Mouse (Mus musculus) heart, adult 2 months (tissue): ENCODE measurements around the gene Ctbp2. TPM values are rescaled to one million over a fixed set of nuclear protein-coding genes. Genes with fewer than 3 reads are reported as not detected.

ENCODE experiments used
- DNase-seq, 2 experiments: peaks; one replicate each; pipeline ENCODE4 v3.0.0; 2021
- H3K27ac ChIP-seq: fragments of 200-600 bp; 2 replicates; pipeline ENCODE4 v1.8.1; 2022
- H3K27me3 ChIP-seq: fragments of 200-500 bp; 2 replicates; pipeline ENCODE4 v1.6.1; 2012; ENCODE audit warnings: mild to moderate bottlenecking, low read length, inconsistent platforms, mixed read lengths; ENCODE audit not compliant: control insufficient read depth, insufficient read depth
- H3K36me3 ChIP-seq: fragments of 200-500 bp; 2 replicates; pipeline ENCODE4 v1.6.1; 2012; ENCODE audit warnings: low read length, inconsistent platforms; ENCODE audit not compliant: control insufficient read depth, insufficient read depth
- H3K4me1 ChIP-seq: fragments of 200-500 bp; 2 replicates; pipeline ENCODE4 v1.6.1; 2011; ENCODE audit warnings: low read length; ENCODE audit not compliant: control insufficient read depth, insufficient read depth
- H3K4me3 ChIP-seq: fragments of 200-600 bp; 2 replicates; pipeline ENCODE4 v1.8.1; 2022
- H3K79me2 ChIP-seq: fragments of 200-500 bp; replicated peaks from 2 replicates; pipeline ENCODE4 v1.6.1; 2012; ENCODE audit warnings: mild to moderate bottlenecking, inconsistent platforms, low read length, moderate library complexity, mixed read lengths; ENCODE audit not compliant: control insufficient read depth, insufficient read depth
- H3K9ac ChIP-seq: fragments of 200-500 bp; 2 replicates; pipeline ENCODE4 v1.6.1; 2012; ENCODE audit warnings: low read depth, mild to moderate bottlenecking, control low read depth, inconsistent platforms, low read length, mixed read lengths
- CTCF ChIP-seq: fragments of 200-600 bp; IDR thresholded peaks from 2 replicates; pipeline ENCODE4 v1.8.1; 2022; ENCODE audit warnings: antibody characterized with exemption, mild to moderate bottlenecking, moderate library complexity
- EP300 ChIP-seq: fragments of 200-500 bp; IDR thresholded peaks from 2 replicates; pipeline ENCODE4 v1.6.1; 2011; ENCODE audit warnings: low read depth, low read length, control low read depth; ENCODE audit not compliant: insufficient read depth
- POLR2A ChIP-seq: fragments of 200-500 bp; IDR thresholded peaks from 2 replicates; pipeline ENCODE4 v1.6.1; 2011; ENCODE audit warnings: mild to moderate bottlenecking, low read depth, low read length, control low read depth; ENCODE audit not compliant: insufficient read depth
- WGBS: fragments of 180-500 bp; shearing (Covaris S2); methylation state at CpG from one replicate; pipeline ENCODE4 v1.1.7; 2018; 5-methylcytosine and 5-hydroxymethylcytosine counted together
- intact Hi-C: fragments of 180-260 bp; cut with DNase I; formaldehyde crosslinking; loops from one replicate; pipeline ENCODE4 v1.15.1; 2025
- polyA plus RNA-seq: library from polyadenylated mRNA; depleted of rRNA; stranded (reverse); fragments of >200 nt; gene quantifications from 2 replicates; pipeline ENCODE4 v1.2.3, GENCODE M21; 2012
- total RNA-seq, 2 experiments: library from RNA; stranded (reverse); gene quantifications; 2 replicates each; pipeline ENCODE4 v1.2.3; 2021

The Ctbp2 gene
- total and polyA plus RNA-seq, 3 experiments, result 22.8 to 28.3 (median 28.1) TPM

DNA sequence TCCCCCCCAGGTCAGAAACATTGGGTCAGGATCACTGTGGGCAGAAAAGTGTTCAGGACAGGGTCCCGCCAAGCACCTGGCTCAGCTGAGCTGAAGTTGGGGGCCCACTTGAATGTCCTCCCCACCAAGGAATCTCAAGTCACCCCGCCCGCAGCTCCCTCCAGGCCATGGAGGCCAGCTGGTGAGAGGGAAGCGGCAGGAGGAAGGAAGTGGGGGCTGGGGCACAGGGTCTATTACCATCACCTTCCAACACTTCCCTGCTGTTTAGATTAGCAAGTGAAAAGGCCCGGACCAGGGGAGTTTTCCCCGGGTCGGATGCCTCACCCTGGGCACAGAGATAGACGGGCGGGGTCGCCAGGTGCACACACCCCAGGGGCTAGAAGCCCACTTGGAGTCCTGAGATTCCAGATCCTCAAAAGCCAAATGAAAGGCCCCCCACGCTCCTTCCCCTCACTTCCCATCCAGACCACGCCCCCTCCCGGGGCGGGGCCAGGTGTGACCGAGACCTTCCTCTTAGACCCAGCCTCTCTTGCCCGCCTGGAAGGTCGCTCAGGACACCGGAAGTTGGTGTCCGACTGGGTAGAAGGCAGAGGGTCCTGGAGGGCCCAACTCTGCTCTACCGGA is 9.2 kb downstream of the Ctbp2 start:
- no peaks in the 10 kb centered on the region for H3K27me3 ChIP-seq
- H3K9ac ChIP-seq, result no peak overlapping the region
- no peak for TF ChIP-seq CTCF
- TF ChIP-seq EP300, result no peak
- TF ChIP-seq POLR2A, result no peak
- no peak overlapping the region; the same call in 1 of the 2 replicates for H3K27ac ChIP-seq
- H3K4me1 ChIP-seq, result peaks cover 19% of the 10 kb centered on the region
- H3K79me2 ChIP-seq, result peaks cover 14% of the 10 kb centered on the region
- intact Hi-C loops, result no loop called here
- H3K4me3 ChIP-seq, result peak overlapping the region; percentile 1; the same call in 1 of the 2 replicates
- H3K36me3 ChIP-seq, result no peaks in the 10 kb centered on the region
- peak; percentile 38 to 49 for DNase-seq
- 21% methylated on average over 20 of the region's 20 CpGs for WGBS

- Histone ChIP-seq H3K79me2 (peaks cover 16% of the 10 kb centered on the region), H3K36me3 (no peaks in the 10 kb centered on the region), H3K4me1 (peaks cover 21% of the 10 kb centered on the region), H3K27ac (no peak overlapping the region), H3K9ac (no peak overlapping the region), H3K27me3 (no peaks in the 10 kb centered on the region), H3K4me3 (no peak overlapping the region)
- 77% methylated on average over 8 of the region's 8 CpGs for WGBS
- intact Hi-C loops, result no loop called here
- DNase-seq, result no peak
- no peak for TF ChIP-seq EP300
- TF ChIP-seq CTCF, result peak; percentile 58
Observed at GRCm38 (mm10) chr7:133113185-133113895, 10.8 kb downstream of the Ctbp2 start.

- intact Hi-C loops, result no loop called here
- peaks cover 16% of the 10 kb centered on the region for H3K79me2 ChIP-seq
- H3K4me1 ChIP-seq, result peaks cover 19% of the 10 kb centered on the region
- H3K27ac ChIP-seq, result no peak overlapping the region; the same call in 1 of the 2 replicates
- no peak for DNase-seq
- H3K27me3 ChIP-seq, result no peaks in the 10 kb centered on the region
- H3K9ac ChIP-seq, result no peak overlapping the region
- no peak overlapping the region for H3K4me3 ChIP-seq
- no peaks in the 10 kb centered on the region for H3K36me3 ChIP-seq
- no peak for TF ChIP-seq EP300
- no peak for TF ChIP-seq POLR2A
- TF ChIP-seq CTCF, result no peak
- WGBS, result 26% methylated on average over 6 of the region's 6 CpGs
Observed at GRCm38 (mm10) chr7:133112351-133112831, 11.8 kb downstream of the Ctbp2 start.

- H3K27me3 ChIP-seq, result no peaks in the 10 kb centered on the region
- no peak overlapping the region for H3K27ac ChIP-seq
- intact Hi-C loops, result no loop called here
- 96% methylated on average over 4 of the region's 4 CpGs for WGBS
- H3K79me2 ChIP-seq, result peaks cover 8% of the 10 kb centered on the region
- H3K9ac ChIP-seq, result no peak overlapping the region
- TF ChIP-seq EP300 (no peak), POLR2A (no peak), CTCF (no peak)
- H3K4me1 ChIP-seq, result peaks cover 11% of the 10 kb centered on the region
- H3K4me3 ChIP-seq, result no peak overlapping the region
- no peaks in the 10 kb centered on the region for H3K36me3 ChIP-seq
- DNase-seq, result no peak
Observed at GRCm38 (mm10) chr7:133109442-133109841, 14.7 kb downstream of the Ctbp2 start.

DNA sequence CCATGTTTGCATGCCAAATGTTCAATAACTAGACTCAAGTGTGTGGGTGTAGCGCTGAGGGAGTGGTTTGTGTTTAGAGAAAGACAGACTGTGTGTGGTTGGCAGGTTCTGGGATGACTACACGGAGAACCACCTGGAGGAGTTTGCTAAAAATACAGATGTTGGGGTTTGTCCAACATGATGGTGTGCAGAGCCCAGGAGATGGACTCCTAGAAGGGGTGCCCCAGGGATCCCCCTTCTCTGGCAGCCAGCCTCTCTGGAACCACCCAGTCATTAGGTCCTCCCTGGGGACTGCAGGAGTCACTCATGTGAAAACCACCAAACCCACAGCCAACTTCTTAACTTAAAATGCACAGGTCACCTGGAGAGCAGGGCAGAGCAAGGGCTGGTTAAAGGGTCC is 15.5 kb downstream of the Ctbp2 start:
- no peak overlapping the region for H3K27ac ChIP-seq
- peaks cover 9% of the 10 kb centered on the region for H3K79me2 ChIP-seq
- 62% methylated on average over 2 of the region's 2 CpGs for WGBS
- H3K36me3 ChIP-seq, result no peaks in the 10 kb centered on the region
- intact Hi-C loops, result no loop called here
- no peaks in the 10 kb centered on the region for H3K27me3 ChIP-seq
- peaks cover 10% of the 10 kb centered on the region for H3K4me1 ChIP-seq
- no peak for TF ChIP-seq CTCF
- no peak for TF ChIP-seq EP300
- no peak for TF ChIP-seq POLR2A
- DNase-seq, result no peak
- no peak overlapping the region for H3K9ac ChIP-seq
- no peak overlapping the region for H3K4me3 ChIP-seq

DNA sequence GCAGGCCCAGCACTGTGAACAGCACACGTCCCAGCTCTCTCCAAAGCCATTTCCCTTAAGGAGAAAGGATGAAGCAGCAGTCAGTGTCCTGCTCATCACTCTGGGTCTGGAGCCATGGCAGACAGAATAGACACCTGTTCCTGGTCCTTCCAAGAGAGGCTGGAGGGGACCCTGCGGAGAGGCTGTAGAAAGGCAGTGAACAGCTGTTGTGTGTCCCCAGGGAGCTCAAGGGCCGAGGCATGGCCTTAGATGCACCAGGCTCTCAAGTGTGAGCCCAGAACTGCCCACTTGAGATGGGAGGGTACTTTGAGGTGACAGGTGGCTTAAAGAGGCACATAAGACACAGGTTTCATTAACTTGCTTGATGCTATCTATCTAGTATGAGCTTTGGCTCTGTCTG is 21.6 kb downstream of the Ctbp2 start:
- no peak for DNase-seq
- no peak overlapping the region for H3K9ac ChIP-seq
- TF ChIP-seq CTCF (no peak), POLR2A (no peak), EP300 (no peak)
- H3K79me2 ChIP-seq, result peaks cover 3% of the 10 kb centered on the region
- no peak overlapping the region for H3K4me3 ChIP-seq
- intact Hi-C loops, result no loop called here
- H3K27ac ChIP-seq, result no peak overlapping the region
- 50% methylated on average over 3 of the region's 3 CpGs for WGBS
- H3K36me3 ChIP-seq, result peaks cover 7% of the 10 kb centered on the region; the same call in 1 of the 2 replicates
- peaks cover 31% of the 10 kb centered on the region for H3K4me1 ChIP-seq
- no peaks in the 10 kb centered on the region for H3K27me3 ChIP-seq
